Mouse (Mus musculus): ENCODE results near the gene Jak1.

The Jak1 gene

GRCm38 (mm10) chr4:101264741-101265513 lies at the start of gene Jak1:
TSS of gene Jak1 (minus strand) at chr4:101265282.
- DNase-seq (ENCODE audit: low spot score in 2 of 2) = peak; percentile 95 to 99

DNA sequence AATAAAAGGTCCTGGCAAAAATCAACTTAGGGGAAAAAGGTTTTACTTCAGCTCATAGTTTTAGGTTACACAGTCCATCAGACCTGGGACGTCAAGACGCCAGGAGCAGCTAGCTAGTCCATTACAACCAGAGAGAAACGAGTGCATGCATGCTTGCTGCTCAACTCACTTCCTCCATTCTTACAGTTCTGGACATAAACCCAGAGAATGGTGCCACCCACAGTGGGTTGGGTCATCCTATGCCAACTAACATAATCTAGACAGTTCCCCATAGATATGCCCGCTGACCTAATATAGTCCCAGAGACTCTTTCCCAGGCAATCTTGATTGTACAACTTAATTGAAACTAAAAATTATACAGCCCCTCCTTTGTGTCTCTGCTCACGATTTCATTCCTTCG lies 47.0 kb upstream of the Jak1 start:
- DNase-seq (ENCODE audit: low spot score in 2 of 2) = no peak

- DNase-seq (ENCODE audit: low spot score in 2 of 2) = no peak
Observed at GRCm38 (mm10) chr4:101308166-101308565, 43.1 kb upstream of the Jak1 start.

DNA sequence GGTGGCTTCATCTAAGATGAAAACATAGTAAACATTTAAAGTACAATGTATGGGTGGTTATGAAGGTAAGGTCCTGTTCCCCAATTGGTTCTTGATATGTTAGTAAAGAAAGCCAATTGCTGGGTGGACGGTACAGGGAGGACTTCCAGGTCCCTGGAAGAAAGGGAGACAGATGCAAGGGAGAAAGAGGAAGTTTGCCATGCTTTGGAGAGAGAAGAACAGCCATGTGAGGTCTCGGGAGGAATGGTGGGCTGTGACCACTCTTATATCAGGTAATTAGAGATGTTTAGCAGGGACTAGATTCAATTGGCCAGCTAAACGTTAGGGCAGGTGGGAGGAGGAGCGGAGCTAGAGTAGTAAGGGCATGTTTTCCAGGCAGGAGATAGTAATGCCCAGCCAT lies 42.2 kb upstream of the Jak1 start:
- no peak for DNase-seq (ENCODE audit: low spot score in 2 of 2)

- DNase-seq (ENCODE audit: low spot score in 2 of 2) = no peak
Observed at GRCm38 (mm10) chr4:101306132-101306915, 41.2 kb upstream of the Jak1 start.

DNA sequence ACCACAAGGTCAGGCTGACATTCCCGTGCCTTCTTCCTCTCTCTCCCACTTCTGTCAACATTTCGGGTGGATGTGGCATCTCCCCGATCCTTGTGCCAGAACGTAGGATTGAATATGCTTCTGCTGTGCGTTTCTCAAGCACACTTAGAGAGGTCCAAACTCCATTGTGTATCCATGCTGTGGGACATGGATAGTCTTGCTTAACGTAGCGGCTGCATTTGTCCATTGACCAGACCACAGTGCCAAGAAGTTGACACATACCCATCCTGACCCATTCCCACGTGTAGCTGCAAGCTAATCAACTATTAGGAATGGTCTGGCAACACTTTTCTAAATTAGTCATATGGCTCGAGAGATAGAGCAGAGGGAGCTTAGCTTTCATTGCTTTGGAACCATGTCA lies 40.0 kb upstream of the Jak1 start:
- no peak for DNase-seq (ENCODE audit: low spot score in 2 of 2)

- no peak for DNase-seq (ENCODE audit: low spot score in 2 of 2)
Observed at GRCm38 (mm10) chr4:101304114-101304513, 39.0 kb upstream of the Jak1 start.

- DNase-seq (ENCODE audit: low spot score in 2 of 2) = no peak
Observed at GRCm38 (mm10) chr4:101300392-101300910, 35.4 kb upstream of the Jak1 start.

GRCm38 (mm10) chr4:101298311-101298990 lies 33.4 kb upstream of the Jak1 start:
- no peak for DNase-seq (ENCODE audit: low spot score in 2 of 2)

DNA sequence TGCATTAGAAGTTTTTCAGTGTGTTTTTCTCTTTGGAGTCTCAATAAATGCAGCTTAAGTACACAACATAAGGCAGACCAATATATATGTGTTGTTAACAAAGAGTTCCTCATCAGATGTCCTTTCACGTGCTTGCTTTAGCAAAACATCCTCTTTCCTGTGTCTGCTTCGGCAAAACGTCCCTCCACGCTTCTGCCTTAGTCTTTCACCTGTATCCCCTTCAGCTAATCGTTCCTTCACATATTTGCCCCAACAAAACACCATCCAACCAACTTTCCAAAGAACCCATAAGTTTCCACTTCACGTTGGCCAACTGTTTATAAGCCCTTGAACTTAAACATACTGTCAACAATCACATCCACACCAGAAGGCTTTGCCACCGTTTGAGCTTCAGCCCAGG lies 31.8 kb upstream of the Jak1 start:
- no peak for DNase-seq (ENCODE audit: low spot score in 2 of 2)

DNA sequence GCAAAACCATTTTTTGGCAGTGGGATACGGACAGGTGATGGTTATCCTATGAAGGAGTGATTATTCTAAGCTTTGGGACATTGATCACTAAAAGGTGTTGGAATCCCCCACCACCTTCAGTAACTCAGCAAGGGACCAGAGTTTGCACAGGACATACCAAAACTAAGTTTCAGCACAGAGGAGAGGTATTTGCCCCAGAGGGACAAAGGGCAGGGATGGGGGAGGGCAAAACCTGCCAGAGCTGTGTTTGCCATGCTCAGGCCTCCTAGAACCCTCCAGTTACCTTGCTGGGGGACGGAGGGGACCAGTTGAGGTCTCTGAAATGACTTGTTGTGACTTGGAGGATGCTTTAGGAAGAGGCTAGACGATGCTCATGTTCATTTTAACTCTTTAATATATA lies 30.7 kb upstream of the Jak1 start:
- DNase-seq (ENCODE audit: low spot score in 2 of 2) = no peak

GRCm38 (mm10) chr4:101293661-101294060 lies 28.6 kb upstream of the Jak1 start:
- no peak for DNase-seq (ENCODE audit: low spot score in 2 of 2)

DNA sequence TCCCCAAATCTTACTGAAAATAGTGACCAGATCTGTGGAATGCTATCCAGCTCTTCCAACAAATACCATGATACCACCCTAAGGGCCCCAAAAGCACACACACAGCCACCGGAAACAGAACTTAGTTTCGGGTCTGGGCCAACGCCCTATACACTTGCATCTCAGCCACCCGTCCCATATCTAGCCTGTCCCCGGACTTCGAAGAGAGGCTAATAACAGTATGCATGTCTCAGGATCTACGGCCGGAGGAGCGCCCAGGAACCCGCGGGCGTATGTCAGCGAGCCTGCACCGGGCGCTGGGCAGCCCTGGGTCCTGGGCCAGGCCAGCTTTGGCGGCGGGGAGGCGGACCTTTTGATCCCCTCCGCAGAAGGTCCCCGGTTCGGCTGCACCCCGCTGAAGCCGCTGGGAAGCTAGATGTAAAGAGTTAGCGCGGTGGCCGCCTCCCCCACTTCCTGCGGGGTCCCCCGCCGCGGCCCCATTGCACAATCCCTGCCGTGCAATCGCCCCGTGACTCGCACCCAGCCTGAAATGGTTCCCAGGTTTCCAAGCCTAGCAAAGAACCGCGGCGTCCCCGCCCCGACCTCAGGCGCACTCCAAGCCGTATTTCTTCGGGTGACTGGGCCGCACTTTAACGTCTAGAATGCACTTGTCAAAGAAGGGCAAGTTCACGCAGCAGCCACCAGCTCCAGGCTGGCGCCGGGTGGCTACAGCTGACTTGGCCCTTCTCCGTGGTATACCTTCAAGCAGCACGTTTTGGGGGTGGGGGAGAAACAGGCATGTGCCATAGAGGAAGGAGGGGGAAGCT lies 27.9 kb upstream of the Jak1 start:
- DNase-seq (ENCODE audit: low spot score in 2 of 2) = peak; percentile 53 to 70

- peak; percentile 69 to 88 for DNase-seq (ENCODE audit: low spot score in 2 of 2)
Observed at GRCm38 (mm10) chr4:101292028-101292735, 27.1 kb upstream of the Jak1 start.

- no peak for DNase-seq (ENCODE audit: low spot score in 2 of 2)
Observed at GRCm38 (mm10) chr4:101288292-101288691, 23.2 kb upstream of the Jak1 start.

DNA sequence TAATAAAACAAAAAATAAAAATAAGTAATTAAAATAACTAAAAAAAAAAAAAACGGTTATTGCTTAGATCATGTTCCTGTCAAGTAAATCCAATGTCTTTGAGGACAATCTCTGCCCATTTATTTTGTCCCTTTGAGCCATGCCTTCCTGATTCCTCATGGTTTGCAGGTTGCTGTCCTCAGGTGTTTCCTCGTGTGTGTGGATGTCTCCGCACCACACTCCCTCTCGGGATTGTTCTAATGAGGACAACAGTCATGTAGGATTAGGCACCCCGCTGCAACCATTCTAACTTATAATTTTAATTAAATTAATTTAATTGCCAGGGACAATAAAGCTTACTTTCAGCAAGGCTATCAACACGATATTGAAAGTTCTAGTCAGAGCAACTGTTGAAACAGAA lies 21.5 kb upstream of the Jak1 start:
- no peak for DNase-seq (ENCODE audit: low spot score in 2 of 2)

GRCm38 (mm10) chr4:101285906-101286432 lies 20.9 kb upstream of the Jak1 start:
- DNase-seq (ENCODE audit: low spot score in 2 of 2) = no peak

DNA sequence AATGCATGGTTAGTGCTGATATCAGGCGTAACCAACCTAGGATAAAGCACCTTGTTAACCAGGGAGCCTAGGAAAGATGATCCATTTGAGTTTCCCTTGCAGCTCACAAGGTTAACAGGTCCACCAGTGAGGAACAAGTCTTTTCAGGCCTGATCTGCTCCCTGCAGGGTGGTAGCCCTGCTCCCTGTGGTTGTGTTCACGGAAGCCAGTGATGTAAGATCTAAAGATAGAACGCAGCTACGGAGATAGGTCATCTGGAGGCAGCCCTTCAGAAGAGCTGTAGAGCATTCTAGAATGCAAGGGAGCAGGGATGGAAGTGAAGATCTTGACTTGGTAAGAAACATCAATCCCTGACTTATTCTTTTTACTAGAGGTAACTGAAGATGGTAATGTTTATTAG lies 18.9 kb upstream of the Jak1 start:
- no peak for DNase-seq (ENCODE audit: low spot score in 2 of 2)

DNA sequence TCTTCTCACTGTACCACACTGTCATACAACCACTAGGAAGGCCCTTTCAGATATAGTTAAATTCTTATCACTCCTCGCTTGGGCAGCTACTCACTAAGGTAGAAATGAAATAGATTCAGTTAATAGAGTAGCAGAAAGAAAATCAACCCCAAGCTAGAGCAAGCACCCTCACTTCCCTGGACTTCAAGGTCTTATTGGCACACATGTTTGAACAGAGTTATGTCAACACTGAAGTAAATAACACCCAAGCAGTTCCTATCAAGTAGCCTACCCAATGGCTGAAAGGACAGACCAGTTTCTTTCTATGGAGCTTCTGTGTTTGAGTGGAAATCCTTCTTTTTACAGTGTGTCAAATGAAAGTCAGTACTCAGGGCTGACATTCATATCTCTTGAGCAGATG lies 17.2 kb upstream of the Jak1 start:
- no peak for DNase-seq (ENCODE audit: low spot score in 2 of 2)

DNA sequence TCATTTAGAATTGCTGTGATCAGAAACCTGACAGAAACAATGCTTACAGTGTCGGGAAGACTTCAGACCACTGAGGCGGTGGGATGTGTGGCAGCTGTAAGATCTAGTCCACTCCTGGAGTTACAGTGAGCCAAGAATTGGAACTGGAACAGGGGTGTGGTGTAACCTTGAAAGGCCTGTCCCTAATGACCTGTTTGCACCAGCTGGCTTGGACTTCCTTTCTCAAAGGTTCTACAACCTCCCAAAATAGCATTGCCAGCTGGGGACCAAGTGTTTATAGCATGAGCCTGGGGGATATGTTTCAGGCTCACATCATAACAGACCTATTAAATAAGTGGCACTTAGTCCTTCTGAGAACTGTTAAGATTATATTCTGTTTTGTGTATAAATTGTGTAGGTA lies 15.0 kb upstream of the Jak1 start:
- no peak for DNase-seq (ENCODE audit: low spot score in 2 of 2)

Data from spleen, postnatal 10 days (tissue).